In genomic region chr13:21716540-21717391, GRCm38 (mm10) we compare ENCODE assay signal across 8 mouse cellular contexts. TPM values are rescaled to one million over a fixed set of nuclear protein-coding genes. Genes with fewer than 3 reads are reported as not detected.
DNase-seq lines count a peak whose midpoint lies in the region; ATAC-seq and TF ChIP-seq lines count a peak whose summit lies in the region.
"Not testable (repeated sequence)": the region's sequence is repeated elsewhere in the genome, so short reads cannot be mapped to it uniquely, and the experiment has no call there.
"Had no signal": no experiment of that assay in that cellular context is flagged by ENCODE, and none has a peak within 500 bp of the region (broad histone marks: within the 10 kb centered on the region; RNA-seq: fewer than 3 reads in every experiment).

No protein-coding gene starts in this region.

- peak overlapping the region; percentile 96 for H3K27ac ChIP-seq in embryonic facial prominence, embryonic 11.5 days (replicated peaks; ENCODE audit: low read depth, low read length)
- peak overlapping the region; percentile 42 for H3K27ac ChIP-seq in heart, adult 2 months
- peak overlapping the region; percentile 98 for H3K27ac ChIP-seq in intestine, embryonic 14.5 days (ENCODE audit: low read depth)
- peak overlapping the region; percentile 91 for H3K27ac ChIP-seq in limb, embryonic 15.5 days
- peak overlapping the region; percentile 94 for H3K27ac ChIP-seq in midbrain, embryonic 10.5 days (replicated peaks)
- peak overlapping the region; percentile 81 for H3K27ac ChIP-seq in small intestine, adult 2 months (ENCODE audit: insufficient read depth, low read depth, low read length)

- not testable (repeated sequence) for H3K4me1 ChIP-seq in embryonic facial prominence, embryonic 11.5 days (ENCODE audit: control insufficient read depth, insufficient read depth, low read length); heart, adult 2 months (ENCODE audit: control insufficient read depth, insufficient read depth, low read length); small intestine, adult 2 months (ENCODE audit: control insufficient read depth, insufficient read depth, insufficient read length, low read length)
- H3K4me1 ChIP-seq in intestine, embryonic 14.5 days (replicated peaks; ENCODE audit: control insufficient read depth, insufficient read depth, low read length), result peaks cover 24% of the 10 kb centered on the region
- H3K4me1 ChIP-seq in limb, embryonic 15.5 days, result peaks cover 27% of the 10 kb centered on the region
- peaks cover 39% of the 10 kb centered on the region for H3K4me1 ChIP-seq in midbrain, embryonic 10.5 days

- peak; percentile 40 for DNase-seq in adipocyte (ENCODE audit: low spot score)
- peak; percentile 71 for DNase-seq in embryonic facial prominence, embryonic 11.5 days (ENCODE audit: low spot score)
- peak in 1 of 2 experiments; percentile 30 for DNase-seq in heart, adult 2 months
- peak; percentile 78 for DNase-seq in intestine, embryonic 14.5 days (ENCODE audit: low spot score)
- peak; percentile 58 for DNase-seq in midbrain, embryonic 10.5 days (ENCODE audit: low spot score)

- not testable (repeated sequence) for H3K27me3 ChIP-seq in embryonic facial prominence, embryonic 11.5 days (ENCODE audit: control insufficient read depth, insufficient read depth, low read length); heart, adult 2 months (ENCODE audit: control insufficient read depth, insufficient read depth, low read length); intestine, embryonic 14.5 days (replicated peaks; ENCODE audit: control insufficient read depth, insufficient read depth, low read length); limb, embryonic 15.5 days; midbrain, embryonic 10.5 days (ENCODE audit: low read depth, poor library complexity, severe bottlenecking); small intestine, adult 2 months (ENCODE audit: control insufficient read depth, insufficient read depth, low read length)

- not testable (repeated sequence) for TF ChIP-seq EP300 in heart, adult 2 months (IDR thresholded peaks at IDR 0.05; ENCODE audit: insufficient read depth, low read depth, low read length)

- not testable (repeated sequence) for H3K9me3 ChIP-seq in embryonic facial prominence, embryonic 11.5 days (replicated peaks; ENCODE audit: control insufficient read depth, low read length); intestine, embryonic 14.5 days (ENCODE audit: control insufficient read depth, low read length); limb, embryonic 15.5 days; midbrain, embryonic 10.5 days (replicated peaks)

- peak; percentile 3 for ATAC-seq in embryonic facial prominence, embryonic 11.5 days (replicated peaks; ENCODE audit: insufficient number of reproducible peaks, low FRiP score, low TSS enrichment, low read depth)
- not testable (repeated sequence) for ATAC-seq in intestine, embryonic 14.5 days (replicated peaks; ENCODE audit: low FRiP score, low TSS enrichment, low read depth); limb, embryonic 15.5 days (ENCODE audit: insufficient number of reproducible peaks, low FRiP score, low TSS enrichment, low read depth)

- not testable (repeated sequence) for TF ChIP-seq CTCF in heart, adult 2 months (IDR thresholded peaks at IDR 0.05); small intestine, adult 2 months (IDR thresholded peaks at IDR 0.05; ENCODE audit: extremely low read depth, insufficient read length, insufficient replicate concordance, low read depth, low read length)

- H3K9ac ChIP-seq in embryonic facial prominence, embryonic 11.5 days (replicated peaks; ENCODE audit: low read length), result peak overlapping the region; percentile 85
- H3K9ac ChIP-seq in heart, adult 2 months (ENCODE audit: low read depth, low read length), result peak overlapping the region; percentile 69
- H3K9ac ChIP-seq in intestine, embryonic 14.5 days (ENCODE audit: low read length), result peak overlapping the region; percentile 91
- H3K9ac ChIP-seq in limb, embryonic 15.5 days, result peak overlapping the region; percentile 47; the same call in 1 of the 2 replicates

- intact Hi-C loops in heart, adult 2 months (cut with DNase I), result loop anchor here (2.0 to 10.0 kb wide), 5 partner anchors 198 to 1978 kb away; partner anchors contain the start of genes Hist1h1t, Hist1h4c, Hist1h4d and Hist1h4i

- TF ChIP-seq POLR2A in heart, adult 2 months (IDR thresholded peaks at IDR 0.05; ENCODE audit: insufficient read depth, low read depth, low read length); small intestine, adult 2 months (IDR thresholded peaks at IDR 0.05; ENCODE audit: low read depth, low read length): not testable (repeated sequence)

- under 1% methylated on average over 9 of the region's 38 CpGs for WGBS in embryonic facial prominence, embryonic 11.5 days
- WGBS in heart, adult 2 months, result 2% methylated on average over 15 of the region's 38 CpGs
- 0% methylated on average over 9 of the region's 38 CpGs for WGBS in intestine, embryonic 14.5 days
- 0% methylated on average over 15 of the region's 38 CpGs for WGBS in limb, embryonic 15.5 days
- WGBS in midbrain, embryonic 10.5 days, result under 1% methylated on average over 15 of the region's 38 CpGs
- WGBS in small intestine, adult 2 months, result under 1% methylated on average over 16 of the region's 38 CpGs

- peak overlapping the region; percentile 50 for H3K4me3 ChIP-seq in embryonic facial prominence, embryonic 11.5 days (ENCODE audit: low read depth, low read length)
- peak overlapping the region; percentile 54 for H3K4me3 ChIP-seq in heart, adult 2 months
- peak overlapping the region; percentile 50 for H3K4me3 ChIP-seq in intestine, embryonic 14.5 days (ENCODE audit: low read depth, low read length)
- peak overlapping the region; percentile 44 for H3K4me3 ChIP-seq in limb, embryonic 15.5 days
- H3K4me3 ChIP-seq in midbrain, embryonic 10.5 days, result peak overlapping the region; percentile 57
- peak overlapping the region; percentile 58 for H3K4me3 ChIP-seq in small intestine, adult 2 months (ENCODE audit: low read depth, low read length)

- not testable (repeated sequence) for H3K79me2 ChIP-seq in heart, adult 2 months (replicated peaks; ENCODE audit: control insufficient read depth, insufficient read depth, low read length)

- H3K36me3 ChIP-seq in embryonic facial prominence, embryonic 11.5 days (replicated peaks; ENCODE audit: control insufficient read depth, insufficient read depth, low read depth, low read length); heart, adult 2 months (ENCODE audit: control insufficient read depth, insufficient read depth, low read length); intestine, embryonic 14.5 days (ENCODE audit: control insufficient read depth, insufficient read depth, low read length); limb, embryonic 15.5 days; midbrain, embryonic 10.5 days; small intestine, adult 2 months (ENCODE audit: control insufficient read depth, insufficient read depth, low read length): not testable (repeated sequence)

- H3K4me2 ChIP-seq in embryonic facial prominence, embryonic 11.5 days (ENCODE audit: low read depth, low read length), result peak overlapping the region; percentile 82
- H3K4me2 ChIP-seq in intestine, embryonic 14.5 days (ENCODE audit: low read length), result peak overlapping the region; percentile 82
- H3K4me2 ChIP-seq in limb, embryonic 15.5 days, result peak overlapping the region; percentile 69

RNA-seq across cellular contexts. Expression of gene Hist1h2ai, which starts 0.5 kb away (rescaled TPM):
- polyA plus RNA-seq in embryonic facial prominence, embryonic 11.5 days (2014; fragmentation: Nextera tagmentation; extraction: Ambion mirVana), result 26.6 and 30.4 TPM in 2 replicates
- total RNA-seq in heart, adult 2 months (2021), result 1 to 10 TPM; 3.5 to 9.1 TPM
- 1.6 TPM in 1 of 2 replicates, not detected in the other for polyA plus RNA-seq in heart, adult 2 months (2012; rRNA removed)
- polyA plus RNA-seq in intestine, embryonic 14.5 days (2014; fragmentation: Nextera tagmentation; extraction: Ambion mirVana), result 26.2 and 47.7 TPM in 2 replicates
- 17.1 and 23.9 TPM in 2 replicates for polyA plus RNA-seq in limb, embryonic 15.5 days (2015; fragmentation: Nextera tagmentation; extraction: Ambion mirVana)
- polyA plus RNA-seq in midbrain, embryonic 10.5 days (2016; fragmentation: Nextera tagmentation; extraction: Ambion mirVana), result 12.2 and 21.8 TPM in 2 replicates
- 66.1 and 104 TPM in 2 replicates for polyA plus RNA-seq in small intestine, adult 2 months (2012; rRNA removed)
- polyA plus RNA-seq: urinary bladder, adult 2 months had no signal

RNA-seq across cellular contexts. Expression of gene Hist1h3h, which starts 0.7 kb away (rescaled TPM):
- polyA plus RNA-seq in embryonic facial prominence, embryonic 11.5 days (2014; fragmentation: Nextera tagmentation; extraction: Ambion mirVana), result 9.7 and 14.7 TPM in 2 replicates
- total RNA-seq in heart, adult 2 months (2021), result 1 to 10 TPM; 5.5 to 9.1 TPM
- not detected in 2 replicates for polyA plus RNA-seq in heart, adult 2 months (2012; rRNA removed)
- polyA plus RNA-seq in intestine, embryonic 14.5 days (2014; fragmentation: Nextera tagmentation; extraction: Ambion mirVana), result 7.7 and 18.4 TPM in 2 replicates
- polyA plus RNA-seq in limb, embryonic 15.5 days (2015; fragmentation: Nextera tagmentation; extraction: Ambion mirVana), result 3.5 and 7.6 TPM in 2 replicates
- 8.9 and 11.3 TPM in 2 replicates for polyA plus RNA-seq in midbrain, embryonic 10.5 days (2016; fragmentation: Nextera tagmentation; extraction: Ambion mirVana)
- 79.4 and 100 TPM in 2 replicates for polyA plus RNA-seq in small intestine, adult 2 months (2012; rRNA removed)
- polyA plus RNA-seq: urinary bladder, adult 2 months had no signal

RNA-seq across cellular contexts. Expression of gene Hist1h2bl, which starts 0.8 kb away (rescaled TPM):
- polyA plus RNA-seq in embryonic facial prominence, embryonic 11.5 days (2014; fragmentation: Nextera tagmentation; extraction: Ambion mirVana), result 4.6 TPM in 2 replicates
- total RNA-seq in heart, adult 2 months (2021), result 10 to 100 TPM; 10.5 to 12.9 TPM
- polyA plus RNA-seq in heart, adult 2 months (2012; rRNA removed), result not detected in 2 replicates
- polyA plus RNA-seq in intestine, embryonic 14.5 days (2014; fragmentation: Nextera tagmentation; extraction: Ambion mirVana), result 3.5 and 4.9 TPM in 2 replicates
- 0.96 and 1.2 TPM in 2 replicates for polyA plus RNA-seq in limb, embryonic 15.5 days (2015; fragmentation: Nextera tagmentation; extraction: Ambion mirVana)
- polyA plus RNA-seq in midbrain, embryonic 10.5 days (2016; fragmentation: Nextera tagmentation; extraction: Ambion mirVana), result 1.4 and 3.4 TPM in 2 replicates
- polyA plus RNA-seq in small intestine, adult 2 months (2012; rRNA removed), result 10.7 and 15.7 TPM in 2 replicates
- polyA plus RNA-seq: urinary bladder, adult 2 months had no signal

RNA-seq across cellular contexts. Expression of gene Hist1h2bm, which starts 5.1 kb away (rescaled TPM):
- 6.3 and 6.4 TPM in 2 replicates for polyA plus RNA-seq in embryonic facial prominence, embryonic 11.5 days (2014; fragmentation: Nextera tagmentation; extraction: Ambion mirVana)
- total RNA-seq in heart, adult 2 months (2021), result 1 to 10 TPM in 1 of 2 experiments, under 1 TPM in 1; 0.78 to 2.8 TPM
- 0.27 TPM in 1 of 2 replicates, not detected in the other for polyA plus RNA-seq in heart, adult 2 months (2012; rRNA removed)
- 4.0 and 5.3 TPM in 2 replicates for polyA plus RNA-seq in intestine, embryonic 14.5 days (2014; fragmentation: Nextera tagmentation; extraction: Ambion mirVana)
- polyA plus RNA-seq in limb, embryonic 15.5 days (2015; fragmentation: Nextera tagmentation; extraction: Ambion mirVana), result 2.5 and 4.5 TPM in 2 replicates
- polyA plus RNA-seq in midbrain, embryonic 10.5 days (2016; fragmentation: Nextera tagmentation; extraction: Ambion mirVana), result 5.2 and 7.5 TPM in 2 replicates
- polyA plus RNA-seq in small intestine, adult 2 months (2012; rRNA removed), result 4.7 and 7.1 TPM in 2 replicates

RNA-seq across cellular contexts. Expression of gene Hist1h4j, which starts 18.1 kb away (rescaled TPM):
- 1.4 and 2.7 TPM in 2 replicates for polyA plus RNA-seq in embryonic facial prominence, embryonic 11.5 days (2014; fragmentation: Nextera tagmentation; extraction: Ambion mirVana)
- 1 to 10 TPM; 1.8 to 3.2 TPM for total RNA-seq in heart, adult 2 months (2021)
- polyA plus RNA-seq in heart, adult 2 months (2012; rRNA removed), result 0.73 TPM in 1 of 2 replicates, not detected in the other
- 2.2 and 2.3 TPM in 2 replicates for polyA plus RNA-seq in intestine, embryonic 14.5 days (2014; fragmentation: Nextera tagmentation; extraction: Ambion mirVana)
- polyA plus RNA-seq in limb, embryonic 15.5 days (2015; fragmentation: Nextera tagmentation; extraction: Ambion mirVana), result 1.1 and 1.2 TPM in 2 replicates
- 1.0 and 1.2 TPM in 2 replicates for polyA plus RNA-seq in midbrain, embryonic 10.5 days (2016; fragmentation: Nextera tagmentation; extraction: Ambion mirVana)
- 6.4 and 6.5 TPM in 2 replicates for polyA plus RNA-seq in small intestine, adult 2 months (2012; rRNA removed)

Comparison
In these comparisons a context has a peak if more than half of its experiments do, and no peak if none do; other contexts are left out.
1. H3K27ac ChIP-seq: peak in every context shown above with its lines; median percentile 98 in intestine, embryonic 14.5 days; 96 in embryonic facial prominence, embryonic 11.5 days; 94 in midbrain, embryonic 10.5 days; 91 in limb, embryonic 15.5 days; 81 in small intestine, adult 2 months; 42 in heart, adult 2 months.